Mouse (Mus musculus) midbrain, embryonic 11.5 days (tissue): ENCODE measurements around the gene Ugt1a10. TPM values are rescaled to one million over a fixed set of nuclear protein-coding genes. Genes with fewer than 3 reads are reported as not detected.

ENCODE experiments used
- ATAC-seq: fragments of 200-750 bp; cut with Nextera tagmentation; 2 replicates; pipeline ENCODE4 v1.8.0; 2017; ENCODE audit warnings: moderate TSS enrichment, moderate library complexity; ENCODE audit not compliant: low FRiP score
- DNase-seq: peaks from one replicate; pipeline ENCODE4 v3.0.0; 2015; ENCODE audit warnings: low spot score; ENCODE audit errors: missing footprints
- H3K27ac ChIP-seq: fragments of 300-500 bp; sonication (generic); 2 replicates; pipeline ENCODE4 v1.5.1; 2014; ENCODE audit warnings: low read depth, low read length
- H3K27me3 ChIP-seq: fragments of 300-500 bp; sonication (generic); 2 replicates; pipeline ENCODE4 v1.6.1; 2014; ENCODE audit warnings: mild to moderate bottlenecking, low read length, moderate library complexity, mixed read lengths; ENCODE audit not compliant: control insufficient read depth, insufficient read depth
- H3K36me3 ChIP-seq: fragments of 300-500 bp; sonication (generic); 2 replicates; pipeline ENCODE4 v1.6.1; 2014; ENCODE audit warnings: mild to moderate bottlenecking, low read length, moderate library complexity, mixed read lengths; ENCODE audit not compliant: control insufficient read depth, insufficient read depth
- H3K4me1 ChIP-seq: fragments of 300-500 bp; sonication (generic); 2 replicates; pipeline ENCODE4 v1.6.1; 2014; ENCODE audit warnings: low read length; ENCODE audit not compliant: control insufficient read depth, insufficient read depth
- H3K4me2 ChIP-seq: fragments of 300-500 bp; sonication (generic); 2 replicates; pipeline ENCODE4 v1.6.1; 2014; ENCODE audit warnings: mild to moderate bottlenecking, moderate library complexity
- H3K4me3 ChIP-seq: fragments of 300-500 bp; sonication (generic); 2 replicates; pipeline ENCODE4 v1.5.1; 2014; ENCODE audit warnings: low read depth, low read length
- H3K9ac ChIP-seq: fragments of 300-500 bp; sonication (generic); 2 replicates; pipeline ENCODE4 v1.6.1; 2014; ENCODE audit warnings: low read length
- H3K9me3 ChIP-seq: fragments of 300-500 bp; sonication (generic); 2 replicates; pipeline ENCODE4 v1.6.1; 2016; ENCODE audit warnings: low read length; ENCODE audit not compliant: control insufficient read depth
- WGBS: fragments of 180-500 bp; shearing (Covaris S2); extraction: QIAGEN DNeasy Blood & Tissue Kit; methylation state at CpG from one replicate; pipeline ENCODE4 v1.1.7; 2014; 5-methylcytosine and 5-hydroxymethylcytosine counted together
- polyA plus RNA-seq: library from polyadenylated mRNA; unstranded; fragments of >200 nt; fragmentation: Nextera tagmentation; extraction: Ambion mirVana; gene quantifications from 2 replicates; pipeline ENCODE4 v1.2.1, GENCODE M21; 2014

Ugt1a10 gene
- polyA plus RNA-seq, 1 experiment from 2014 or later, result not detected

DNA sequence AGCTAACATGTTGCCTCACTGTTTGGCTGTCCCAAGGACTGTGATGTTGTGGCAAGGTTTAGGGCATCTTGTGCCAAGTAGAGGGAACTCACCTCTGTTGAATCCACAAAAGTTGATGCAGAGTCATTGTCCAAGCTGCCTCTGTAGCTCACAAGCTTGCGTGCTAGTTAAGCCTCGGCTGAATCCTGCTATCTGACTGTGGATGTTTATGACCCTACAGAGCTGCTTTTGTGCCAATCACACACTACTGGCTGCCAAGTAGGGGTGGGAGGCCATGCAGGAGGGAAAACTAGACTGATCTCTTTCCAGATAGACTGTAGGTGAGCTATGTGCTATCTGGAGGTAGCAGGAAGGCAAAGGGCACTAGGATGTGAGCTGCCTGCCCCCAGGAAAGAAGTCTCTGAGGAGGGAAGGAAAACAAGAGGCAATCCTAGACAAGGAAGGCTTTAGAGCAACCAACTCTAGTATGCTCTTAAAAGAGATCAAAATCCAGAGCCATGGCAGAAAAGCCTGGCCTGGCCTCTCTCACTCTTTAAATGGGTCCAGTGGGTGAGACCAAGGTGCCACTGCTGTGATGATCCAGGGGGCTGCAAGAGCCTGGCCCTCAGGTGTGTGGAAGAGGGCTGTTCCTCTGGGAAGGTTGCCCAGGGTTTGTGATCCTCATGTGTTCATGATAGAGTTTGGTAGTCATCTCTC is 158.7 kb downstream of the Ugt1a10 start:
- no peaks in the 10 kb centered on the region for H3K36me3 ChIP-seq
- peaks cover 61% of the 10 kb centered on the region for H3K9me3 ChIP-seq
- ATAC-seq (no peak), DNase-seq (peak; percentile 85)
- 81% methylated on average over 2 of the region's 2 CpGs for WGBS
- no peak overlapping the region for H3K9ac ChIP-seq
- H3K4me1 ChIP-seq, result no peaks in the 10 kb centered on the region
- no peak overlapping the region for H3K4me3 ChIP-seq
- no peaks in the 10 kb centered on the region for H3K27me3 ChIP-seq
- no peak overlapping the region for H3K4me2 ChIP-seq
- no peak overlapping the region for H3K27ac ChIP-seq

DNA sequence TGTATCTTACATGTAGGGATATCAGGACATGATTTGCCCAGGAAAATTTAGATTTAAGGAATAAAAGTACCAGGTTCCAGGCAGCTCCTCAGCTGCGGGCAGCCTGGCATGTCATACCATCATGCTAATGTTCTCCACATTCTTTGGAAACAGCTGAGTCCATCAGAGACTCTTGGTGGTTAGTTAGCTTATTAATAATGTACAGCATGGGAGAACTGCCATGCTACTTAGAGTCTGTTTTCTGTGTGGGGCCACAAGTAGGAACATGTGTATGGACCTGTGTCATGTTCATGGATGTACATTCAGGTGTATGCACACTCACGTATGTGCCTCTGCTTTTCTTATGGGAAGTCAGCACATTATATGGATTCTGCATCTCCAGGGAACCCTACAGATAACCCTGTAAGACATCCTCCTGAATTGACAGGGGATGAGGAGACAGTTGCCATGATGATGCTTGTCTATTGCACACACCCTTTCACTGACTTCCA is 159.3 kb downstream of the Ugt1a10 start:
- Histone ChIP-seq H3K9ac (no peak overlapping the region), H3K4me3 (no peak overlapping the region), H3K27me3 (no peaks in the 10 kb centered on the region), H3K9me3 (peaks cover 61% of the 10 kb centered on the region), H3K4me1 (no peaks in the 10 kb centered on the region), H3K4me2 (no peak overlapping the region), H3K27ac (no peak overlapping the region), H3K36me3 (no peaks in the 10 kb centered on the region)
- ATAC-seq (no peak), DNase-seq (peak; percentile 72)
- 84% methylated on average over 2 of the region's 2 CpGs for WGBS

DNA sequence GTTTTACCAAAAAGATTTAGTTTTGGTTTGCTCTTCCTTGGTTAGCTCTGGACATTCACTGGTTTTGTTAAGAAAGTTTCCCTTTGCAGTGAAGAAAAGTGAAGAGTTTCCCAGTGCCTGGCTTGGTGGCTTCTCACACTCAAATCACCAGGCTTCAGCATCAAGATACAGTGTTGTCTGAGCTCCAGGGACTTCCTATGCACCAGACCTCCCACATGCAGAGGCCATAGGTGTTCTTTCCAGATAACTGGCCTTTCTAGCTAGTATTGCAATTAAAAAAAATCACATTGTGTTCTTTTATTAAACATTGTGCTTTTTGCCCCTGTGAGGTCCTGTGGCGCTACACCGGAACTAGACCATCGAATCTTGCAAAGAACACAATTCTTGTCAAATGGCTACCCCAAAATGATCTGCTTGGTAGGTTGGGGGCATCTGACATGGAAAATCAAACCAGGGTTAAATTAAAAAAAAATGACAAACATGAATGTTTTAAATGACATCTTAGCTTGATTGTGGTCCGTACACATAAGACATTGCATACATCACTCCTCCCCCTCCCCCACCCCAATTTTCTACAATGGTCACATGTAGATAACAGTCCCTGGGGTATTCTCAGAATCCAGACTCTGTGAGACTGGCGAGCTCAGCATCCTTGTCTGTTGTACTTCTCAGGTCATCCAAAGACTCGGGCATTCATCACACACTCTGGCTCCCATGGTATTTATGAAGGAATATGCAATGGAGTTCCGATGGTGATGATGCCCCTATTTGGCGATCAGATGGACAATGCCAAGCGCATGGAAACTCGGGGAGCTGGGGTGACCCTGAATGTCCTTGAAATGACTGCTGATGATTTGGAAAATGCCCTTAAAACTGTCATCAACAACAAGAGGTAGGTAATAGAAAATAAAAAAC is 160.5 kb downstream of the Ugt1a10 start:
- H3K4me3 ChIP-seq, result no peak overlapping the region
- WGBS, result 70% methylated on average over 10 of the region's 10 CpGs
- no peak for ATAC-seq
- H3K27me3 ChIP-seq, result no peaks in the 10 kb centered on the region
- H3K36me3 ChIP-seq, result no peaks in the 10 kb centered on the region
- peaks cover 61% of the 10 kb centered on the region for H3K9me3 ChIP-seq
- no peaks in the 10 kb centered on the region for H3K4me1 ChIP-seq
- no peak overlapping the region for H3K27ac ChIP-seq
- H3K4me2 ChIP-seq, result no peak overlapping the region
- H3K9ac ChIP-seq, result no peak overlapping the region
- peak; percentile 85 for DNase-seq

DNA sequence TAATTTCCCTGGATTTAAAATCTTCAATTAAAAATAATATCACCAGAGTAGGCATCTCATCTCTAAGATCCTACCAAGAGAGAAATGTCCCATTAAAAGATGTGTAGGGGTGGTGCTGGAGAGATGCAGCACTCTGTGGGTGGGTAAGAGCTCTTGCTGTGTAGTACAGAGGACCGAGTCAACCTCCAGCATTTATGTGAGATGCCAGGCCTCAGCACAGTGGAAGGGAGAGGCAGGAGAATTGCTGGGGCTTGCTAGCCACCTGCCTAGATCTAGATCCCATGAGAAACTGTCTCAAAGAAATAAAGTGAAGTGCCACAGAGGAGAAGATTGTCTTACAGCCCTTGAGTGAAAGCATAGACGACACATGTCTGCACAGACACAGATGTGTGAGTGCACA is 161.4 kb downstream of the Ugt1a10 start:
- Histone ChIP-seq H3K27ac (no peak overlapping the region), H3K4me3 (no peak overlapping the region), H3K9me3 (peaks cover 57% of the 10 kb centered on the region), H3K4me2 (no peak overlapping the region), H3K27me3 (no peaks in the 10 kb centered on the region), H3K36me3 (no peaks in the 10 kb centered on the region), H3K9ac (no peak overlapping the region), H3K4me1 (no peaks in the 10 kb centered on the region)
- WGBS, result 54% methylated on average over 2 of the region's 2 CpGs
- ATAC-seq (no peak), DNase-seq (peak; percentile 71)

DNA sequence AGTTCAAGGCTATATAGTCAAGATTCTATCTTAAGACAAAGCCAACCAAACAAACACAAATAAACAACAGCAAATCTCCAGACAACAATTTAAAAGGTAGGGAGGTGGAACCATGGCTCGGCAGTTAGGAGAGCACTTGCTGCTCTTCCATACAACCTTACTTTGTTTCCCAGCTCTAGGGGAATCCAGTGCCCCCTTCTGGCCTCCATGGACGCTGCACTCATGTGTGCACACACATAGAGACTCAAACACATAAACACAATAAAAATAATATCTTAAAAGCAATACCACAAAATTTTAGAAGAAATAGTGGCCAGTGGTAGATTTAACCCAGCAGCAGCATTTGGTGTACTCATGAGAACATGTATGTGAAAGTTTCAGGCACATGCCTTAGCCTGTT is 162.0 kb downstream of the Ugt1a10 start:
- DNase-seq (peak; percentile 81), ATAC-seq (no peak)
- H3K4me3 ChIP-seq, result no peak overlapping the region
- H3K9me3 ChIP-seq, result peaks cover 53% of the 10 kb centered on the region
- no peak overlapping the region for H3K4me2 ChIP-seq
- no peaks in the 10 kb centered on the region for H3K36me3 ChIP-seq
- 62% methylated on average over 2 of the region's 2 CpGs for WGBS
- no peak overlapping the region for H3K27ac ChIP-seq
- no peaks in the 10 kb centered on the region for H3K4me1 ChIP-seq
- H3K27me3 ChIP-seq, result no peaks in the 10 kb centered on the region
- H3K9ac ChIP-seq, result no peak overlapping the region

DNA sequence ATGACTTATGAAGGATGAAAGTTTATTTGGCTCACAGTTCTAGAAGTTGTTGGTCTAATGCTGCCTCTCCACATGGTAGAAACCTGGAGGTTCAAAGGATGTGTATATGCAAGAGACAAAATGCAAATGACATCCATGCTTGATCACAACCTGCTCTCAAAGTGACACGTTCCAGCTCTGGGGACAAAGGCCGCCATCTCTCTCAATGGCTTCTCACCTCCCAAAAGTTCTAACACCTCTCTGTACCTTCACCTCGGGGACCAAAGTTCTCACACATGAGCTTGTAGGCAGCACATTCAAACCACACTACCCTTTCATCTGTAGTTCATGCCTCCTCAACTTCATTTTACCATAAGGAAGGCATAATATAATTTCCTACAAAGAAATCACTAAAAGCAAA is 162.4 kb downstream of the Ugt1a10 start:
- H3K4me2 ChIP-seq, result no peak overlapping the region
- 43% methylated on average over 3 of the region's 3 CpGs for WGBS
- H3K27me3 ChIP-seq, result no peaks in the 10 kb centered on the region
- ATAC-seq, result no peak
- H3K36me3 ChIP-seq, result no peaks in the 10 kb centered on the region
- no peak overlapping the region for H3K9ac ChIP-seq
- peak; percentile 51 for DNase-seq
- H3K27ac ChIP-seq, result no peak overlapping the region
- no peak overlapping the region for H3K4me3 ChIP-seq
- peaks cover 50% of the 10 kb centered on the region for H3K9me3 ChIP-seq
- H3K4me1 ChIP-seq, result no peaks in the 10 kb centered on the region

DNA sequence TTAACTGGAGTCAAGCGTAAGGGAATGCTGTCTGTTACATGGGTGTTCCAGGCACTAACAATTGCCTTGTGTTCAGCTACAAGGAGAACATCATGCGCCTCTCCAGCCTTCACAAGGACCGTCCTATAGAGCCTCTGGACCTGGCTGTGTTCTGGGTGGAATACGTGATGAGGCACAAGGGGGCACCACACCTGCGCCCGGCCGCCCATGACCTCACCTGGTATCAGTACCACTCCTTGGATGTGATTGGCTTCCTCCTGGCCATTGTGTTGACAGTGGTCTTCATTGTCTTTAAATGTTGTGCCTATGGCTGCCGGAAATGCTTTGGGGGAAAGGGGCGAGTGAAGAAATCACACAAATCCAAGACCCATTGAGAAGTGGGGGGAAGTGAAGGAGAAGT is 162.9 kb downstream of the Ugt1a10 start:
- Histone ChIP-seq H3K9me3 (peaks cover 46% of the 10 kb centered on the region), H3K27ac (no peak overlapping the region), H3K9ac (no peak overlapping the region), H3K36me3 (no peaks in the 10 kb centered on the region), H3K4me3 (no peak overlapping the region), H3K4me1 (no peaks in the 10 kb centered on the region), H3K4me2 (no peak overlapping the region), H3K27me3 (no peaks in the 10 kb centered on the region)
- 74% methylated on average over 9 of the region's 9 CpGs for WGBS
- DNase-seq (peak; percentile 72), ATAC-seq (no peak)

DNA sequence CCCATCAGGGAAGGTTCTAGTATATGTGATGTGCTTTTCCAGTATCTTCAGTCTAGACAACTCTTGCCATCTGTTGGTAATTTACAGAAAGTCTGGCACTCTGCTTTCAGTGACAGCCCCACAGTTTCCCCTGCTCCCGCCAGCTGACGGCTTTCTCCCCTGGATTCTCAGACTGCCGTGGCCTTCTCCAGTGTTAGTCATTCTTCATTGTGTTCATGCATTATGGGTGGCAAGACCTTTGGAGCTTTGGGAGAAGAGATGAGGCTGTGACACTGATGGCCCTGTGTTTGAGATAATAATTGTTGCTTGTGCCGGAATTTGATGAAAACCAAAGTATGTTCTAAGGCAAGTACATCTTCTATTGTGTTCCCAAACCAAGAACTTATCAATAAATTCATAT is 163.4 kb downstream of the Ugt1a10 start:
- Histone ChIP-seq H3K4me1 (no peaks in the 10 kb centered on the region), H3K9ac (no peak overlapping the region), H3K27ac (no peak overlapping the region), H3K4me3 (no peak overlapping the region), H3K36me3 (no peaks in the 10 kb centered on the region), H3K4me2 (no peak overlapping the region), H3K27me3 (no peaks in the 10 kb centered on the region), H3K9me3 (peaks cover 40% of the 10 kb centered on the region)
- DNase-seq (peak; percentile 81), ATAC-seq (no peak)
- WGBS, result 49% methylated on average over 4 of the region's 4 CpGs

DNA sequence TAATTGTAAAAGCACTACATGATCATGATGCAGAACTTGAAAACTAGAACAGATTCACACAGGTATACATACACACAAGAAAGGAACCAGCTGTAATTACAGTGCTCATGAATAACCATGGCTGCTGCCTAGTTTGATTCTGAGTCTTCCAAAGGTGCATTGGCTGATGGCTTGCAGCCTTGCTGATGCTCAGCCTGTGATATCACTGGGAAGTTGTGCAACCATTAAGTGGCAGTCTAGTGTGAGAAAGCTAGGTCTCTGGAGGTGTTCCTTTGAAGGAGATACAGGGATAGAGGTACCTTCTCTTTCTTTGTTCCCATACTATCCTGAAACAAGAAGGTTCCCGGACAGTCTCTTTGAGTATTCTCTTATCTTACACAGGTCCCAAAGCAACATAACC is 163.9 kb downstream of the Ugt1a10 start:
- Histone ChIP-seq H3K4me2 (no peak overlapping the region), H3K4me1 (no peaks in the 10 kb centered on the region), H3K9me3 (peaks cover 36% of the 10 kb centered on the region), H3K27me3 (no peaks in the 10 kb centered on the region), H3K9ac (no peak overlapping the region), H3K4me3 (no peak overlapping the region), H3K27ac (no peak overlapping the region), H3K36me3 (no peaks in the 10 kb centered on the region)
- ATAC-seq (no peak), DNase-seq (peak; percentile 81)
- 16% methylated on average over 1 of the region's 1 CpGs for WGBS
